Mouse (Mus musculus) spleen, adult 2 months (tissue): Measurements from ENCODE around the gene Dek. TPM values are rescaled to one million over a fixed set of nuclear protein-coding genes. Genes with fewer than 3 reads are reported as not detected.
A peak's percentile ranks its signal among the peaks of the same experiment; 100 is the strongest.

ENCODE experiments used
- DNase-seq, 2 experiments: peaks; one replicate each; pipeline versions ENCODE4 v3.0.0 to v3.0.0-alpha.2; 2012 to 2021; ENCODE audit warnings: low spot score in 2 of 2, low read depth in 1 of 2
- H3K27ac ChIP-seq: fragments of 200-500 bp; 2 replicates; pipeline ENCODE4 v1.5.1; 2012; ENCODE audit warnings: low read length, inconsistent platforms; ENCODE audit not compliant: insufficient read depth
- H3K27me3 ChIP-seq: fragments of 200-500 bp; 2 replicates; pipeline ENCODE4 v1.6.1; 2012; ENCODE audit warnings: mild to moderate bottlenecking, moderate library complexity, low read length, inconsistent platforms; ENCODE audit not compliant: control insufficient read depth, insufficient read depth
- H3K36me3 ChIP-seq: fragments of 200-500 bp; 2 replicates; pipeline ENCODE4 v1.6.1; 2012; ENCODE audit warnings: mild to moderate bottlenecking, low read length, inconsistent platforms; ENCODE audit not compliant: control insufficient read depth, insufficient read depth
- H3K4me1 ChIP-seq: fragments of 200-500 bp; 2 replicates; pipeline ENCODE4 v1.6.1; 2011; ENCODE audit warnings: inconsistent platforms; ENCODE audit not compliant: control insufficient read depth, insufficient read depth, insufficient read length
- H3K4me3 ChIP-seq: fragments of 200-500 bp; 2 replicates; pipeline ENCODE4 v1.5.1; 2011; ENCODE audit warnings: mild to moderate bottlenecking, inconsistent platforms; ENCODE audit not compliant: insufficient read depth, insufficient read length; ENCODE audit errors: extremely low read depth
- CTCF ChIP-seq: fragments of 200-500 bp; IDR thresholded peaks from 2 replicates; pipeline ENCODE4 v1.5.1; 2011; ENCODE audit warnings: mild to moderate bottlenecking, inconsistent platforms; ENCODE audit not compliant: insufficient read depth, insufficient read length, insufficient replicate concordance; ENCODE audit errors: extremely low read depth
- POLR2A ChIP-seq: fragments of 200-500 bp; IDR thresholded peaks from 2 replicates; pipeline ENCODE4 v1.6.1; 2011; ENCODE audit warnings: low read depth, low read length, inconsistent platforms
- WGBS: fragments of 180-500 bp; shearing (Covaris S2); methylation state at CpG from one replicate; pipeline ENCODE4 v1.1.7; 2018; 5-methylcytosine and 5-hydroxymethylcytosine counted together
- polyA plus RNA-seq: library from polyadenylated mRNA; depleted of rRNA; stranded (reverse); fragments of >200 nt; gene quantifications from 2 replicates; pipeline ENCODE4 v1.2.3, GENCODE M21; 2012; rRNA removed

Gene Dek
- polyA plus RNA-seq, 1 experiment = 37.8 TPM

- H3K27ac ChIP-seq = peak within 1 kb of the TSS; percentile 66
- 14% methylated on average over 10 of the region's 10 CpGs for WGBS
- H3K4me1 ChIP-seq = peaks cover 5% of the 10 kb centered on the region
- no peak for TF ChIP-seq CTCF
- H3K36me3 ChIP-seq = no peaks in the 10 kb centered on the region
- H3K4me3 ChIP-seq = peak within 1 kb of the TSS; percentile 92
- 0 out of 2 replicates have a peak, but pooled peaks cover 3% of the 10 kb centered on the region for H3K27me3 ChIP-seq
- no peak for DNase-seq
These were observed 61.4 kb downstream of the Dek start, which contains the start of gene Tpmt for GRCm38 (mm10) chr13:47044617-47044947. Gene Tpmt, minus strand, starts transcription at chr13:47044737.

GRCm38 (mm10) chr13:47043833-47044616 lies 62.0 kb downstream of the Dek start:
- Histone ChIP-seq H3K27ac (peak overlapping the region; percentile 66), H3K27me3 (0 out of 2 replicates have a peak, but pooled peaks cover 3% of the 10 kb centered on the region), H3K4me1 (peaks cover 5% of the 10 kb centered on the region), H3K36me3 (no peaks in the 10 kb centered on the region), H3K4me3 (peak overlapping the region; percentile 92)
- 4% methylated on average over 37 of the region's 45 CpGs for WGBS
- peak in 1 of 2 experiments; percentile 25 for DNase-seq
- no peak for TF ChIP-seq POLR2A
- no peak for TF ChIP-seq CTCF

- Histone ChIP-seq H3K27me3 (0 out of 2 replicates have a peak, but pooled peaks cover 3% of the 10 kb centered on the region), H3K27ac (peak within 1 kb of the TSS; percentile 66), H3K36me3 (no peaks in the 10 kb centered on the region), H3K4me3 (peak within 1 kb of the TSS; percentile 92), H3K4me1 (peaks cover 5% of the 10 kb centered on the region)
- DNase-seq = peak; percentile 93 to 98
- TF ChIP-seq CTCF = no peak
- peak; percentile 91 for TF ChIP-seq POLR2A
- WGBS = under 1% methylated on average over 48 of the region's 48 CpGs
These were observed 62.8 kb downstream of the Dek start, which contains the start of gene Kdm1b for GRCm38 (mm10) chr13:47043030-47043680. Gene Kdm1b, plus strand, starts transcription at chr13:47043499.

GRCm38 (mm10) chr13:47042024-47042633 lies 63.9 kb downstream of the Dek start:
- no peak overlapping the region for H3K4me3 ChIP-seq
- DNase-seq = no peak
- no peak overlapping the region for H3K27ac ChIP-seq
- H3K4me1 ChIP-seq = peaks cover 5% of the 10 kb centered on the region
- no peaks in the 10 kb centered on the region for H3K36me3 ChIP-seq
- TF ChIP-seq POLR2A (no peak), CTCF (no peak)
- whole genome bisulfite sequencing = 63% methylated on average over 8 of the region's 8 CpGs
- H3K27me3 ChIP-seq = 0 out of 2 replicates have a peak, but pooled peaks cover 3% of the 10 kb centered on the region

GRCm38 (mm10) chr13:47040061-47040460 lies 65.9 kb downstream of the Dek start:
- DNase-seq = no peak
- H3K36me3 ChIP-seq = no peaks in the 10 kb centered on the region
- TF ChIP-seq POLR2A (no peak), CTCF (no peak)
- no peak overlapping the region for H3K27ac ChIP-seq
- H3K4me3 ChIP-seq = no peak overlapping the region
- H3K4me1 ChIP-seq = peaks cover 5% of the 10 kb centered on the region
- 0 out of 2 replicates have a peak, but pooled peaks cover 3% of the 10 kb centered on the region for H3K27me3 ChIP-seq
- 94% methylated on average over 5 of the region's 5 CpGs for WGBS

GRCm38 (mm10) chr13:47037946-47038345 lies 68.1 kb downstream of the Dek start:
- DNase-seq = no peak
- Histone ChIP-seq H3K36me3 (no peaks in the 10 kb centered on the region), H3K4me1 (no peaks in the 10 kb centered on the region), H3K27me3 (no peaks in the 10 kb centered on the region), H3K27ac (no peak overlapping the region), H3K4me3 (no peak overlapping the region)
- 80% methylated on average over 6 of the region's 6 CpGs for WGBS
- TF ChIP-seq CTCF (no peak), POLR2A (no peak)

Other genes starting within 250 kb of the Dek start
- gene Kif13a, start 176.3 kb downstream of the Dek start, polyA plus RNA-seq = 5.6 and 6.1 TPM in 2 replicates
- gene Nhlrc1, start 91.4 kb downstream of the Dek start, polyA plus RNA-seq = 0.95 and 1.00 TPM in 2 replicates
- gene Kdm1b, start 62.7 kb downstream of the Dek start, polyA plus RNA-seq = 5.3 and 7.3 TPM in 2 replicates
- 0.52 and 0.57 TPM in 2 replicates for gene Tpmt, start 61.5 kb downstream of the Dek start, polyA plus RNA-seq
- 4.5 and 4.6 TPM in 2 replicates for gene Rnf144b, start 16.5 kb upstream of the Dek start, polyA plus RNA-seq